In the genomic region with DNA sequence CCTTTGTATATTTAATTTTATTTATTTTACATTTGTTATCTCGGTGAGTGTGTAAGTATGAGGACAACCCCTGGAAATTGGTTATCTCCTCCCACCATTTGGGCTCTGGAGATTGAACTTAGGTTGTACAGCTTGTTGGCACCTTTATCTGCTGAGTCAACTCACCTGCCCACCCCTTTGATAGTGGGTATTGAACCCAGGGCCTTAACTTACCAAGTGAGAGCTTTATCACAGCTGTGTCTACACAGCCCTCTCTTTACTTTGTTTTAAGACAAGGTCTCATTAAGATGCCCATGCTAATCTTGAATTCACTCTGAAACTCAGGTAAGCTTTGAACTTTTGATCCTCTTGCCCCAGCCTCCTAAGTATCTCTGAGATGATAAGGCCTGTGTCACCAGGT, we compare ENCODE assay signal across 24 mouse cellular contexts. TPM values are rescaled to one million over a fixed set of nuclear protein-coding genes. Genes with fewer than 3 reads are reported as not detected.
"Had no signal": no experiment of that assay in that cellular context is flagged by ENCODE, and none has a peak within 500 bp of the region (broad histone marks: within the 10 kb centered on the region; RNA-seq: fewer than 3 reads in every experiment).

No protein-coding gene starts in this region.

- H3K27ac ChIP-seq: liver, embryonic 13.5 days; liver, embryonic 15.5 days; midbrain, embryonic 10.5 days; midbrain, embryonic 12.5 days had no signal

- H3K9ac ChIP-seq: liver, embryonic 13.5 days; liver, embryonic 15.5 days; lung, embryonic 14.5 days; midbrain, embryonic 12.5 days had no signal

- H3K9me3 ChIP-seq: liver, embryonic 13.5 days; liver, embryonic 15.5 days; midbrain, embryonic 10.5 days; midbrain, embryonic 12.5 days had no signal

- ATAC-seq: midbrain, embryonic 16.5 days had no signal

- DNase-seq: liver, embryonic 13.5 days; lung, adult 18-20 months; lung, embryonic 14.5 days; lung, postnatal 10 days; lung, postnatal 4 days; midbrain, embryonic 14.5 days; retina, postnatal 1 day; right cerebral cortex, adult 18-20 months; spleen, adult 18-20 months; thymus, adult 18-20 months; thymus, postnatal 14 days; thymus, postnatal 36 days had no signal

- H3K4me2 ChIP-seq: liver, embryonic 15.5 days had no signal

- H3K4me3 ChIP-seq: liver, embryonic 13.5 days; liver, embryonic 15.5 days; midbrain, embryonic 12.5 days; myocyte had no signal

- H3K36me3 ChIP-seq: liver, embryonic 15.5 days had no signal

RNA-seq across cellular contexts. Expression of gene Lkaaear1, which starts 16.3 kb away (rescaled TPM):
- polyA plus RNA-seq: liver, adult 2 months; liver, embryonic 13.5 days; liver, embryonic 15.5 days; lung, embryonic 14.5 days; lung, embryonic 16.5 days; midbrain, embryonic 10.5 days; midbrain, embryonic 12.5 days; midbrain, embryonic 14.5 days; midbrain, embryonic 16.5 days; myocyte; neural tube, embryonic 11.5 days; neural tube, embryonic 14.5 days; small intestine, adult 2 months; thymus, postnatal 0 days; urinary bladder, adult 2 months had no signal

RNA-seq across cellular contexts. Expression of gene Gm29797, which starts 25.1 kb away (rescaled TPM):
- polyA plus RNA-seq: liver, adult 2 months; liver, embryonic 13.5 days; liver, embryonic 15.5 days; lung, embryonic 14.5 days; midbrain, embryonic 12.5 days; midbrain, embryonic 14.5 days; myocyte; neural tube, embryonic 11.5 days; neural tube, embryonic 14.5 days had no signal
